Mouse (Mus musculus): ENCODE data around the gene Tas2r126.
"Not testable (repeated sequence)": the region's sequence is repeated elsewhere in the genome, so short reads cannot be mapped to it uniquely, and the experiment has no call there.

Gene Tas2r126

GRCm38 (mm10) chr6:42434446-42434845, at the start of gene Tas2r126:
Gene Tas2r126, plus strand, starts transcription at chr6:42434535.
- DNase-seq (ENCODE audit: low spot score), result no peak

GRCm38 (mm10) chr6:42385635-42386034, 48.7 kb upstream of the Tas2r126 start:
- DNase-seq (ENCODE audit: low spot score), result no peak

GRCm38 (mm10) chr6:42391796-42392330, 42.5 kb upstream of the Tas2r126 start:
- no peak for DNase-seq (ENCODE audit: low spot score)

GRCm38 (mm10) chr6:42395960-42396809, 38.1 kb upstream of the Tas2r126 start:
- no peak for DNase-seq (ENCODE audit: low spot score)

- no peak for DNase-seq (ENCODE audit: low spot score)
Observed at GRCm38 (mm10) chr6:42397041-42397657, 37.2 kb upstream of the Tas2r126 start.

DNA sequence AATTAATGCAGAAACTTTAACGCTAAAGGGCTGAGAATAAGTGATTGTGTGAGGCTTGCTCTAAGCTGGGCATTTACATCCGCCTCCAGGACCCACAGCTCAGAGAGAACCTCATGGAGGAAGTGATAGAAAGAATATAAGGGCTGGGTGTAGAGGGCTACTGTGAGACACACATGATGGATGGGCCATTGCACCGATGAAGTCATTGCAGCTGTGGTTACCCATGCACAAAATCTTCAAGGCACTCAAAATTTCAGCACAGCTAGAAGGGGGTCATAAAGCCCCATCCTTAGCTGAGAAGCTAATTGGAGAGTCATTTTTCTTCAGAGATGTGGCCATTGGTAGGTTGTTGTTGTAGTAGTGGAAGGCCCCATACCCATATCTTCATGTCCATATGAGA, 36.0 kb upstream of the Tas2r126 start:
- DNase-seq (ENCODE audit: low spot score), result no peak

DNA sequence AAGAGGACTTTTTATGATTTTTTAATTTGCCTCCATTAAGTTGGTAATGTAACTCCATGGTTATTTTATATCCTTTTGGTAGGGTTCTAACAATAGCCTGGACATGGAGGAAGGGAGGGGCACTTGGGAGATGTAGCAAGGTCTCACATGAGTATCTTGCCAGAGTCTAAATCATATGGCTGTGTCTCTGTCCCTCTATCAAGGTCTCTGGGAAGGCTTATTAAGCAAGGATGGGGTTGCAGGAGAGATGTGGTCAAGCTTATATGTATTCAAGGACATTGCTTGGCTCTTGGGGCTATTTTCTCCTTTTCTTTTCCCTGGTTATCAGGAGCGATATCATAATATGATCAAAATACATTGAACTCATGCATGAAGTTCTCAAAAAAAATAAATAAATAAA, 35.3 kb upstream of the Tas2r126 start:
- no peak for DNase-seq (ENCODE audit: low spot score)

DNA sequence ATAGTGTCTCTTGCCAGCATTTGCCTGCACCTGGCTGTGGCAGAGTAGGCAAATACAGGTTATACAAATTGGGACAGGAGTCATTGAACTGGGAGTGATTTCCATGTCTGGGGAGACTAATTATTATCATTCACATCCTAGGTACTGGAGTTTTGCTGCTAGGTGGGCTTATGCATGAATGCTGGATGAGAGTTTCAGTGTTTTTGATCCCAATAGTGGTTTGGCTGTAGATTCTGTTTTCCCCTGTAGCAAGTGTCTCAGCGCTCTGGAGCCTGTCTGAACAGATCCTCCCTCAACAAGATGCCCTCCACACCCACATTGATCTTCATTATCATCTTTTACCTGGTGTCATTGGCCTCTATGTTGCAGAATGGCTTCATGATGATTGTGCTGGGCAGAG, 34.4 kb upstream of the Tas2r126 start, which contains the start of gene Tas2r143:
Gene Tas2r143, plus strand, starts transcription at position 301 of the 400 bp plus-strand sequence.
- DNase-seq (ENCODE audit: low spot score), result no peak

DNA sequence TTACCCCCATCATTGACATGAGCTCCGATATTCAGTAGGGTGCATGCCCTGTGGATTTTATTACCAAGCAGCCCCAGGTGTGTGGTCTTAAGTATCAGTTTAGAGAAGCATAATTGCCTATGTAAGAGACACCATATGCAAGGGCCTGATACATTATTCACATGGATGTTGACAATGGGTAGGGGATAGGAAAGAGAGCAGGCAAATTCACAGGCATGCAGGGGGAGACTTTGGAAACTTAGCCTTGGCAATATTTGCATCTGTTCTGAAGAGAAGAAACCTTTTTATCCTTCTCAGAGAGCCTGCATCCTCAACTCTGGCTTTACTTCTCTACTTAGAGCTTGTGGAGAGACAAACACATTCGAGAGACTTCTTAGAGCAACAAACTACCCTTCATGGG, 29.2 kb upstream of the Tas2r126 start, which contains the start of gene Tas2r135:
Gene Tas2r135, plus strand, starts transcription at position 301 of the 400 bp plus-strand sequence.
- DNase-seq (ENCODE audit: low spot score), result no peak

DNA sequence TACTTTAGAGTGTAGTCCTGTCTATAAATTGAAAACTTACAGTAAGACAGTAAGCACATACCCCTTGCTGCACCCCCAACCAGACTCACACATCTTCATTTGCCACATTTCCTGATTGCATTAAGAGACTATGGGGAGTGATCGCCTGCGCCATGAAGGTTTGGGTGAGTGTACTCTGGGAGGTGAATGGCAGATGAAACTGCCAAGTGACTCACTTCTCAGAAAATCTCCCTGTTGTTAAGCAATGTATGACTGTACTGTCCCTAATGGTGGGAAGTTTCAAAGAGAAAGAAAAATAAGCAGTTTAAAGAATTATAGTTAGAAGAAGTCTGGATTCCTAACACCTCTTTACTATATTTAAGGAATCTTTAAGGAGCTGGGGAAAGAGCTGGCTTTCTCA, 14.9 kb upstream of the Tas2r126 start:
- DNase-seq (ENCODE audit: low spot score), result no peak

DNA sequence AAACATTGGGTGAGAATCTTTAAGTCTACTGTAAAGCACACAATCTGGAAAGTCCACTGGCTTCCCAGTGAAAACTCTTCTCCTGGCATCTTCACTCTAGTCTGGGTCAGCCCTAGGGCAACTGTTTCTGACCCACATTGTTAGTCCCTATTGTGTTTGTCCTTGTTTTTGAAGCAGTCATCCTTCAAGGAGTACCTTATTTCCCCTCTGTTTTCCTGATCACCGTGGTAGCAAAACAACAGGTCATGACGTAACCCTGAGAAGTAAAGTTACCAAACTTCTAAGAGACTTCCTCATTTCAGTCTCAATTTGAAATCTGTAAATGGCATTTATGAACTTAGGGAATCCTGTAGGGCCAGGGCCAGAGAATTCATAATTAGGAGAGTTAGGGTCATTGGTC, 12.9 kb upstream of the Tas2r126 start:
- DNase-seq (ENCODE audit: low spot score), result no peak

DNA sequence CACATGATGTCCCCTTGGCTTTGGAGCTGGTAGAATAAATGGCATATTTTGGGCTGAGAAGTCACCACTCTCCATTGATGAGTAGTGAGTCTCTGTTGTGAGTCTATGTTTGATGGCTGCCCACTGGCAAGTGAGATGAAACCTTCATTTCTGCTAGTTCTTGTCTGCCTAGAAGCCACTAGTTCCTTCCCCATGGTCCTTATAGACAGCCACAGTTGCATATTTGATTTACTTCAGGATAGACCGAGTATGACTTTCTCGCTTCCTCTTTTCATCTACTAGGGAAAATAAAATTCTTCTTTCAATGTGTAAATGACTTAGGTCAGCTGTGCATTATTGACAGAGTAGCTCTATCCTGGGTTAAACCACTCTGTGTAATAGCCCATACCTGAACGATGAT, 9.9 kb upstream of the Tas2r126 start:
- DNase-seq (ENCODE audit: low spot score), result no peak

DNA sequence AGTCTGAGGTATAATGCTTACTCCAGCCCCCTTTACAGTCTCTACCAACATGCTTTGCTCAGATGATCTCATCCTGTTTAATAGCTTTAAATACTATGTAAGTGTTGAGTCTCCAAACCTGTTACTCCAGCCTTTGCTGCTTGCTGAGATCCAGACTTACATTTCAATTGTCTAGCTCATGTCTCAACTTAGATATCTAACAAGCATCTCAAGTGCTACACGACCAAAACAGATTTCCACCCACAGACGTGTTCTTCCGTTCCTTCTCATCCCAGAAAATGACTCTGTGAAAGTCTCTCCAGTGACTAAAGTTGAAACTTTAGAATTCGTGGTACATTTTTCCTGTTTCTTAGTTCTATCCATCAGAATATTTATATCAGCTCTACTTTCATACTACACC, 8.0 kb upstream of the Tas2r126 start:
- no peak for DNase-seq (ENCODE audit: low spot score)

DNA sequence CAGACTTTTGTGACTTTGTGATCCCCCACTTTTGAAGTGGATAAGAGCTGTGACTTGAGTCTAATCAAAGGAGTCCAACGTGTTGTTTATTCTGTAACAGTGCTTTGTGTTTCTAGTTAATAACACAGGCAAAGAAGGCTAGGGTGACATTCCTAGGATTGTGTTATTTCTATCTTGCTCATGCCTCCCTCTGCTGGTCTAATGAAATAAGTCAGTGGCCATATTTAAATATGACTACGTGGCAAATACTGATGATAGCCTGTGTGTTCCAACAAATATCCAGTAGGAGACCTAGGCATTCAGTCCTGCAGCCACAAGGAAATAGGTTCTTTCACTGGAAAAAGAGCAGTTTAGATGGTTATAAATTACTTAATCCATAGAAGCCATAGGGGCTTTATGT, 781 bp upstream of the Tas2r126 start:
- no peak for DNase-seq (ENCODE audit: low spot score)

- no peak for DNase-seq (ENCODE audit: low spot score)
Observed at GRCm38 (mm10) chr6:42435490-42435889, 1.2 kb downstream of the Tas2r126 start.

DNA sequence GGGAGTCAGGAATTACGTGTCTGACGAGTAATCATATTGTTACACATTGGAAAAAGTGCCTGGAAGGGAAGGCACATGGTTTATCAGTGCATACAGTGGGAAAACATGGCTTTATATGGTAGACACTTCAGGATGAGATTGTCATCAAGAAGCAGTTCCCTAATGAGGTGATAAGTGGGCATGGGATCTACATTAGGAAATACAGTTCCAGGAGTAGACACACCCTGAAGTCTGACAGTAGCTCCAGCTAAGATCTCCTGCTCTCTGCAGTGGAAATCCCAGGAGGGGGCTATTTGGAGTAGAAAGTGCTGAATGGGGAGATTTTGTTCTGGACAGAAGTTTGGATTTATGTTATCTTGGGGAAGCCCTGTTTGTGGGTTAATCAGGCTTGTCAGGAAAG, 7.1 kb downstream of the Tas2r126 start:
- no peak for DNase-seq (ENCODE audit: low spot score)

DNA sequence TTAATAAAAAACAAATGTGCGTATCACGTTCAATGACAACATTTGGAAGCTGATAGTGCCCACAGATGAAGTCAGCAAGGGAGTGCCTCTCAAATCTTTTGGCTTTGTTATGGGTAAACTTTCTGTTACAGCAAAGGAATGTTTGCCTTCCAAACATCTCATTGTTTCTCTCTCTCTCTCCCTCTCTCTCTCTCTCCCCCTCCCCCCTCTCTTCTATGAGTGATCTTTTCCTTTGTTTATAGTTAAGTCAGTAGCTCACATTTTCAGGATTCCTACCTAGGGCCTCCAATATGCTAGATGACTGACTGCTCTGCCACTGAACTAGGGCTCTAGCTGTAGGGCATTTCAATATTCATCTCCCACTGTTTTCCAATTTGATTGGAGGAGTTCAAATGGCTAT, 10.2 kb downstream of the Tas2r126 start:
- no peak for DNase-seq (ENCODE audit: low spot score)

- no peak for DNase-seq (ENCODE audit: low spot score)
Observed at GRCm38 (mm10) chr6:42447381-42447780, 13.0 kb downstream of the Tas2r126 start.

DNA sequence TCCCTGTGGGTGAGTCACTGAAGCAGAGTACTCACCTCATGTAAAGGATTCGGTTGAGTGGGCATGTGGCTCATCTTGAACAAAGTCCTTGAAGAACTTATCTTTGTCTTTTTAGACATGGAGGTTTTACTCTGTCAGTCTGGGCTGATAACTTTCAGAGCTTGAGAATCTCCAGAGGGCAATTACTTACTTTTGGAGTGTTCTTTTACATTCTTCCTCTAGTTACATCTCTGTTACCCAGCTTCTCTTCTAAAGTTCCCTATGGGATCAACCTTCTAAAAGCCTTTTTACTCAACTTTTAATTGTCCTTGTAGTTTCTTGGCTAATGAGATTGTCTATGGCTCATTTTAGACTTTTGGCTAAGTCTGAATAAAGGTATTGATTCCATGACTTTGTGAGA, 30.8 kb downstream of the Tas2r126 start, which contains the start of gene Olfr458:
Gene Olfr458, minus strand, starts transcription at position 101 of the 400 bp plus-strand sequence.
- DNase-seq (ENCODE audit: low spot score), result no peak

DNA sequence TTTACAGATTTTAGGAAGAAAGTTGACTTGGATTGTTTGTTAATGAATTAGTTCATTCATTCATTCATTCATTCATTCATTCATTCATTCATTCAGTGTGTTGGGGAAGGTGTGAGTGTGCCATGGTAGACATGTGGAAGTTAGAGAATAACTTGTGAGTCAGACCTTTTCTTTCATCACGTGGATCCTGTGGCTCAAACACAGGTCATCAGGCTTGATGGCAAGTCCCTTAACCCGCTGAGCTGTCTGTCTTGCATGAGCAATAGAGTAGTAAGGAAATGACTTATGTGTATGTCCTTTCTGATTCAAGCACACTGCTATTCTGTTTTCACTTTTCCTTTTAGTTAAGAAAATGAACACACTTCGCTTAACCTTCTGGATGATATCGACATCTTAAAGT, 36.2 kb downstream of the Tas2r126 start:
- DNase-seq (ENCODE audit: low spot score), result no peak

DNA sequence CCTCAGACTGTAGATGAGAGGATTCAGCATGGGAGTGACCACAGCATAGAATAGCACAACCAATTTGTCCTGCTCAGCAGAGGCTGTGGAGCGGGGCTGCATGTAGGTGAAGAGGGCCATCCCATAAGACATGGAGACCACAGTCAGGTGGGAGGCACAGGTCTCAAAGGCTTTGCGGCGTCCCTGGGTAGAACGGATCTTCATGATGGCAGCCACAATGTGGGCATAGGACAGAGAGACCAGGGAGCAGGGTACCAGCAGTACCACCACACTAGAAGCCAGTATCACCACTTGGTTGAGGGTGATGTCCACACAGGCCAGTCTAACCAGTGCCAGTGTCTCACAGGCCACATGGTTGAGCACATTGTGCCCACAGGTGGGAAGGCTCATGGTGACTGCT, 37.0 kb downstream of the Tas2r126 start:
- DNase-seq (ENCODE audit: low spot score), result not testable (repeated sequence)

- no peak for DNase-seq (ENCODE audit: low spot score)
Observed at GRCm38 (mm10) chr6:42476235-42476634, 41.9 kb downstream of the Tas2r126 start, which contains the start of gene Olfr457. Gene Olfr457, minus strand, starts transcription at chr6:42476335.

DNA sequence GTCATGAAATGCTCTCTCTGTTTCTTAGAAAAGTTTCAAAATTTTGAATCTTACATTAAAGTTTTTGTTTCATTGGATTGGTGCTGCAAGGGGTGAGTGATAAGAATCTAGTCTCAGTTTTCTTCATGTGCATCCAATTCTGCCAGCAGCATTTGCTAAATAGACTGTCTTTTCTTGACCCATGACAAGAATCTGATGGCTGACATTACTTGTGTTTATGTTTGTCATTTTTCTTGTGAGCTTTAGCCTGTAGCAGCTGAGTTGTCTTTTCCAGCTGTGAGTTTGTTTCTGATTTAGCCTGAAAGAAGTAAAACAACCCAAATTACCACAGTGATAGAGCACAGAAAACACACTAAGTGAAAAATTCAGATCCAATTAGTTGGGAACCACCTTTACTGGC, 50.3 kb downstream of the Tas2r126 start:
- DNase-seq (ENCODE audit: low spot score), result no peak
